Mouse (Mus musculus) telencephalon, adult 2 months (tissue): ENCODE measurements around the gene Psmd9.

Experiments used
- DNase-seq: peaks from one replicate; pipeline ENCODE4 v3.0.0-alpha.2; 2011; ENCODE audit warnings: low read depth, low spot score

Gene Psmd9

GRCm38 (mm10) chr5:123149451-123150400 lies 19.5 kb upstream of the Psmd9 start:
- DNase-seq, result no peak

DNA sequence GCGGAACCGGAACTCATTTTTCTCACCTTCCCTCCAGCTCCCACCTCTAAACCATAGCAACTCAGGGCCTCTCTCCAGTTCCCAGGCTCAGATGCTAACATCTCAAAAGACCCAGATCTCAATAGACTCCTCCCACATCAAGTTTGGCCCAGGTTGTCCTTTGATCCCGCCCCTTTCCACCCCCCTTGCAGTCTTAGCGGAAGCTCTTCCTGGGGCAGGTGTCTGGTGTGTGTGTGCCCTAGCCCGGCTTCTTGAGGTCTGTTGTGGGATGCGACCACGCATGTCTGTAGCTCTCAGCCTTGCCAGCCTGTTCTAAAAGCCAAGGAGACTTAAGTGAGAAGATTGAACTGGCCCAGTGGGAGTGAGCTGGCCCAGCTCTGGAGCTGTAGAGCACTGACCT lies 18.6 kb upstream of the Psmd9 start:
- DNase-seq, result no peak

GRCm38 (mm10) chr5:123151077-123151476 lies 18.1 kb upstream of the Psmd9 start:
- no peak for DNase-seq

- no peak for DNase-seq
These were observed 17.4 kb upstream of the Psmd9 start for GRCm38 (mm10) chr5:123151707-123152362.

GRCm38 (mm10) chr5:123152901-123153300 lies 16.3 kb upstream of the Psmd9 start:
- DNase-seq, result no peak

DNA sequence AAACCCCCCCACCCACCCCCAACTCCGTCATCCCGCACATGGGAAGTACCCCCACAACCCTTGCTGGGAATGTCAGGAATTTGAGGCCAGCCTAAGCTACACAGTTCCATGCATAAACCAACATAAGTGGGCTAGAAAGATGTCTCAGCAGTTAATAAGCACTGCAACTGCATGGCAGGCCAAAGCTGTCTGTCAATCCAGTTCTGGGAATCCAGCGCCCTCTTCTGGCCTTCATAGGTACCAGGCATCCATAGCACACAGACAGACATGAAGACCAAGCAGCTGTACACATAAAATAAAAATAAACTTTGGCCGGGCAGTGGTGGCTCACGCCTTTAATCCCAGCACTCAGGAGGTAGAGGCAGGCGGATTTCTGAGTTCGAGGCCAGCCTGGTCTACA lies 13.8 kb upstream of the Psmd9 start:
- DNase-seq, result no peak

DNA sequence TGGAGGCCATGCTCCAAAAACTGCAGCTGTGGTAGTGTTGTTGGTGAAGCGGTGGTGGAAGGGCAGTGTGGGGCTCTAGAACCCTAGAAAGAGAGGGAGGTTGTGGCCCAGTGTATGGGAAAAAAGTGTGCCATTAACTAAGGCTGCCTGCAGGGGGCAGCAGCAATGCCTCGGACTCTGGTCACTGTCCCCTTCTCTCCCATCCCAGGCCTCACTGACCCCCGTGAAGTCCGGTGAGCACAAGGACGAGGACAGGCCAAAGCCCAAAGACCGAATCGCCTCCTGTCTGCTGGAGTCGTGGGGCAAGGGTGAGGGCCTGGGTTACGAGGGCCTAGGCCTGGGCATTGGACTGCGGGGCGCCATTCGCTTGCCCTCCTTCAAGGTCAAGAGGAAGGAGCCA lies 12.4 kb upstream of the Psmd9 start:
- DNase-seq, result no peak

DNA sequence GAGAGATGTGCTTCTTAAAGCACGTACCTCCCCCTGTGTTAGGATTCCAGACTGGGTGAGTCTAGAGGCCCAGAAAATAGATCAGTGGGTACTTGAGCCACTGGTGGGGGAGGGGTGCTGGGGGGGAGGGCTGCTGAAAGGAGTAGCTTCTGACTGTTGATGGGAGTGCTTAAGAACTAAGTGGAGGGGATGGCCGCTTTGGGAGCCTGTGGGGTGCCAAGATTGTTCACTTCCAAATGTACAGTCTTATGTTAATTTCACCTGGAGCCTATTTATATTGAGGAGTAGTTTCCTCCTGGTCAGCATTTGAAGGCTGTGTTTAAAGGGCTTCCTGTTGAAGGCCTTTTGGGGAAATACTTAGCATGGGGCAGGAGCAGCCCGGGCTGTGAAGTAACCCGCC lies 11.2 kb upstream of the Psmd9 start:
- DNase-seq, result no peak

DNA sequence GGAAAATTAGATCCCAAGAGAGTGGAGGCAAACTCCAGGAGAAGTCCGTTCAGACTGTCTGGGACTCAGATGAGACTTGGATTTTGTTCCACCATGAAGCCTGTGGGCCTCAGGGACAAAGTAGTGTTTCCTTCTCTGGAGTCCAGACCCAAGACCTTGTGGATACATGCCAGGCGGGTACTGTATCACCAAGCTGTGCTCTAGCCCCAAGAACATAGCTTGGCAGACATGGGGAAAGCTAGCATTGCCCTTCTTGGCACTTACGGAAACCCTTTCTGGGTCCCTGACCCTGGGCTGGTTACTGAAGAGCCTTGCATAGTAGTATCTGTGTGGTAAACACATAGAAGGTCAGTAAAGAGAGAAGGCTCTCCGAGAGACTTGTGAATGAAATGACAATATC lies 9.8 kb upstream of the Psmd9 start:
- DNase-seq, result no peak

DNA sequence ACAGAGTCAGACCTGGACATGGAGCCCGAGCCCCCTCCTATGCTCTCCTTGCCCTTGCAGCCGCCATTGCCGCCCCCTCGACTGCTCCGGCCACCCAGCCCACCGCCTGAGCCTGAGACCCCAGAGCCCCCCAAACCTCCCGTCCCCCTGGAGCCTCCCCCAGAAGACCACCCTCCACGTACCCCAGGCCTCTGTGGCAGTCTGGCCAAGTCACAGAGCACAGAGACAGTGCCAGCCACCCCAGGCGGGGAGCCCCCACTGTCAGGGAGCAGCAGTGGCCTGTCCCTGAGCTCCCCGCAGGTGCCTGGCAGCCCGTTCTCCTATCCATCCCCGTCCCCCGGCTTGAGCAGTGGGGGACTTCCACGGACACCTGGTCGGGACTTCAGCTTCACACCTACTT lies 9.3 kb upstream of the Psmd9 start:
- no peak for DNase-seq

- no peak for DNase-seq
These were observed 8.9 kb upstream of the Psmd9 start for GRCm38 (mm10) chr5:123160341-123160740.

GRCm38 (mm10) chr5:123162942-123163341 lies 6.3 kb upstream of the Psmd9 start:
- DNase-seq, result no peak

- no peak for DNase-seq
These were observed 2.8 kb upstream of the Psmd9 start for GRCm38 (mm10) chr5:123166437-123166836.

- DNase-seq, result no peak
These were observed 1.6 kb upstream of the Psmd9 start for GRCm38 (mm10) chr5:123167591-123167990.

GRCm38 (mm10) chr5:123170365-123170764 lies 1.2 kb downstream of the Psmd9 start:
- no peak for DNase-seq

GRCm38 (mm10) chr5:123171646-123172350 lies 2.6 kb downstream of the Psmd9 start:
- no peak for DNase-seq

GRCm38 (mm10) chr5:123178792-123179191 lies 9.6 kb downstream of the Psmd9 start:
- DNase-seq, result no peak

GRCm38 (mm10) chr5:123180390-123180789 lies 11.2 kb downstream of the Psmd9 start:
- no peak for DNase-seq

- DNase-seq, result no peak
These were observed 12.3 kb downstream of the Psmd9 start for GRCm38 (mm10) chr5:123181536-123181935.

- DNase-seq, result no peak
These were observed 13.4 kb downstream of the Psmd9 start, which contains the start of gene Hpd for GRCm38 (mm10) chr5:123182651-123183050. Hpd (minus strand) TSS chr5:123182727.

GRCm38 (mm10) chr5:123185966-123186365 lies 16.8 kb downstream of the Psmd9 start:
- no peak for DNase-seq

DNA sequence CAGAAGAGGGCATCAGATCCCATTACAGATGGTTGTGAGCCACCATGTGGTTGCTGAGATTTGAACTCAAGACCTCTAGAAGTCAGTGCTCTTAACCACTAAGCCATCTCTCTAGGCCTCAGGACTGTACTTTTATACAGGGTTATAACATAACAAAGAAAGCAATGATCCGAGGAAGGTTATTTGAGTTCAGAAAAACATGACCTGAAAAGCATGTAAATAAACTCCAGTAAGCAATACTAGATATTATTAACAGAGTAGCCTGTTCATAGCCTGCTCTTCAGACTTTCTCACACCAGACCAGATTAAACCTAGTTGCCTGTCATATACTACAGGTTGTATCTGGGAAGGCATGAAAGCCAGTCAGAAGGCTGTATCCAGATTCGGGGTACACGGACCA lies 18.1 kb downstream of the Psmd9 start:
- DNase-seq, result no peak
